Mouse (Mus musculus) ES-E14 (cell line): ENCODE measurements around the gene Ssna1.

Experiments
- CHD2 ChIP-seq: IDR thresholded peaks from 2 replicates; pipeline ENCODE4 v1.6.1; 2014; ENCODE audit warnings: mild to moderate bottlenecking, low read depth, low read length, inconsistent platforms
- MAFK ChIP-seq: IDR thresholded peaks from 2 replicates; pipeline ENCODE4 v1.6.1; 2014; ENCODE audit warnings: mild to moderate bottlenecking, low read depth, low read length, inconsistent platforms; ENCODE audit not compliant: insufficient read depth
- ZNF384 ChIP-seq: IDR thresholded peaks from 2 replicates; pipeline ENCODE4 v1.6.1; 2012; ENCODE audit warnings: low read depth, low read length, inconsistent platforms

- no peak for TF ChIP-seq CHD2
- no peak for TF ChIP-seq ZNF384
- TF ChIP-seq MAFK = no peak
These were observed 7.4 kb downstream of the Ssna1 start for GRCm38 (mm10) chr2:25264851-25265250.
